Mouse (Mus musculus) cerebellum, postnatal 36 days (tissue): ENCODE data around the gene Madcam1.

Experiments used
- DNase-seq, 2 experiments: peaks; one replicate each; pipeline ENCODE4 v3.0.0; 2021 to 2022; ENCODE audit warnings: mixed read lengths in 2 of 2

Gene Madcam1

DNA sequence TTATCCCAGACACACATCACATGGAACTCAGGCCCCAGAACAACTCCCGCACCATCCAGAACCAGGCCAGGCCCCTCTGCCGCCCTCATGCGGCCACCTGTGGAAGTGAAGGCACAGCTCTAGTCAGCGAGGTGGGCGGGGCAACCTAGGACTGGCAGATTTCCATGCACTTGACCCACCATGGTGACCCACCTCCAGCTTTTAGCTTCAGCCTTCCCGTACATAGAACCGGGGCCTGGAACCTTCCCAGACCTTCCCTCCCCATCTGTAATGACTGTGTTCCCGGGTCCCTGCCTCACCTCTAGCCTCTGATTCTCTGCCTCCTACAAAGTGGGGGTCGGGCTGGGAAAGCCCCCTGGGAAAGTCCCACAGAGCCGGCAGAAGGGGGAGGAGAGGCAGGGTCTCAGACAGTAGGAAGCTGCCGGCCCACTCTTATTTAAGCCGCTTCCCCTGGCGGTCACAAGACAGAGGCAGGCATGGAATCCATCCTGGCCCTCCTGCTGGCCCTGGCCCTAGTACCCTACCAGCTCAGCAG lies at the start of gene Madcam1:
TSS of gene Madcam1 (plus strand) at position 429 of the 535 bp plus-strand sequence.
- DNase-seq = peak; percentile 72 to 77

DNA sequence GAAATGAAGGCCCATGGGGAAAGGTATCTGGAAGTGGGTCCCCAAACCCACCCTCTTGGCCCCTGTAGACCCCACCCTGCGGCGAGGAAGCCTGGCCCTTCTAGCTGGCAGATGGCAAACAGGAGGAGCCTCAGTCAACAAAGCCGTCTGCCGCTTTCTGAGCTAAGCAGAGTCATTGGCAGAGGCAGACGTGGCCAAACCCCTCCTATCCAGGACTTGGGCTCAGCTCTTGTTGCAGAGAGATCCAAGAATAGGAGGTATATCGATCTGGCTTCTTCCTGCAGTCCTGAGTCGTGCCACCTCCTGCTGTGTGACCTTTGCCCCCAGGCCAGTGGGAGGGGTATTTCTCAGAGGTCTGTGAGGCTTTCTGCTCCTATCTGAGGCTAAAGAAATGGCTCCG lies 48.5 kb upstream of the Madcam1 start:
- peak; percentile 56 to 59 for DNase-seq

DNA sequence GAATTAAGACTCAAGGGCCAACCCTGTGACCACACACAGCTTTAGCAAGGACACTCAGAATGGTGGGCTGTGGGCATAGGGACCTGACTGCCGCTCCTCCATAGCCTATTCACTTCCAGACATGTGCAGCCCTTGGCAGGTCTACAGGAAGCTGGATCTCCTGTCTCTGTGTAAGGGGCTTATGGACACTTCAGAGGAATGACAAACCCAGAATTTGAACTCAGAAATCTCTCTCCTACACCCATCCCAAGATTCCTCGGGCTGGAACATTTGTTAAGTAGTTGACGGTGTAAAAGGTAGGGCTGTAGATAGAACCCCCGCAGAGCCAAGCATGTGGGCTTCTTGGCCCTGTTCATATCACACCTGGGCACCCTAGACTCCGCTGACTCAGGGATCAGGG lies 48.0 kb upstream of the Madcam1 start:
- DNase-seq = no peak

DNA sequence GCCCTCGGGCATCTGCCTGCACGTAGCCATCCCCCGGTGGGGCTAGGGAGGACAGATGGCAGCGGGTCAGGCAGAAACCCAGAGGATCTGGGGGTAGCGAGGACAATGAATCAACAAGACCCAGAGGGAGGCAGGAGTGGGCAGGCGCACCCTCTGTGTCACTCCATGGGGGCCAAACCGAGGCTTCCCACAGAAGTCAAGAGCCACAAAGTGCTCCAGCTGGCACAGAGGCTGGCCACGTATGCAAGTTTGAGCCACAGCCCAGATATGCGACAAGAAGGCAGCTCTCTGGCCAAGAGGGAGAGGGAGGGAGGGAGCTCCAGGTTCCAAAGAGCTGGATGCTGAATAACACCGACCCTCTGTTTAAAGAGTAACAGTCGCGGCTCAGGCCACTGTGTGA lies 40.4 kb upstream of the Madcam1 start:
- DNase-seq = peak; percentile 30 to 36

DNA sequence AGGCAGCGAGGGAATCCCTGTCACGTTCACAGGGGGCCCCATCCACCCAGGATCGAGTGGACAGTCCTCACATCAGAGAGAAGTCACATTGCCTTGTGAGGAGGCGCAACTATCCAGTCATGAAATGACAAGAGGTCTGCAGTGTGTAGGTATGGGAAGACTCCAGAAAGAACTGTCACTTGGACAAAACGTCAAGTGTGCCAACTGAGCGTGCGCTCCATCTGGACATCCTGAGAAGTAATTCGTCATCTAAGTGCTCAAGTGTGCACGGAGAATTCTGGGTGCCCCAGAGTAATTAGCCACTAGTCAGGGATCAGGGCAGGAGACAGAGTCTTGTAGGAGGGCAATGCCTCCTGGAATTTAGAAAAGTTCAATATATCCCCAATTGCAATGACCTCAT lies 39.0 kb upstream of the Madcam1 start:
- DNase-seq = peak in 1 of 2 experiments; percentile 32

DNA sequence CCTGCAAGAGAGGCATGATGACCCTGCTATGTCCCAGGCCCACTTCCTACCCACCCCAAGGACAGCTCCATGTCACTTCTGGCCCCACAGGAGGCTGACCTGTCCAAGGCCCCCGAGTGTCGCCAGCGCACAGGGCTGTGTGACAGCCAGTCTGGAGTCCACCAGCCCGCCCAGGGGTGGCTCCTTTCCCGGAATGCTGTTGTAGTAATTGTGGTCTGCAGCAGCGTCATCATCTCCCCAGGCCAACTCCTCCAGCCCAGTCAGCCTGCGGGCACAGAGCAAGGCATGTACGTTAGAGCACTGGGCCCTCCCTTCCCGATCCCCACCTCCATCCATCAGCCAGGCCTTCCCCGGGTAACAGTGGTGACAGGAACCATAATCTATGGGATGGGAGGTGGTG lies 38.2 kb upstream of the Madcam1 start:
- DNase-seq = no peak

DNA sequence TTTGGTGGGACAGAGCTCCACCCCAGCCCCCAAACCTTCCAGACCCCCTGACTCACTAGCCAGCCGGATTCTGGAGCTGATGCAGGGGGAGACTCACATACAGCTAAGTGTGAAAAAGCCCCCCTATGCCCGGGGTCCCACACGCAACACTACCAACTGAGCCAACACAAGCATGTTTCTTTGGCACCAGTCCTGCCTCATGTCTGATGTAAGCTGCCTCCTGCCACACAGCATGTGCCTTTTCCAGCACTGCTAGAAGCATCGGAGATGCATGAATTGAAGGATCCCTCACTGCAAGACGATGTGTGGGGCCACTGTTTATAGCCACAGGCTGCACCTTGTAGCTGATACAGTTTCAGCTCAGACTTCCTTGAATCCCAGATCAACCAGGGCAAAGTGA lies 36.0 kb upstream of the Madcam1 start:
- no peak for DNase-seq

DNA sequence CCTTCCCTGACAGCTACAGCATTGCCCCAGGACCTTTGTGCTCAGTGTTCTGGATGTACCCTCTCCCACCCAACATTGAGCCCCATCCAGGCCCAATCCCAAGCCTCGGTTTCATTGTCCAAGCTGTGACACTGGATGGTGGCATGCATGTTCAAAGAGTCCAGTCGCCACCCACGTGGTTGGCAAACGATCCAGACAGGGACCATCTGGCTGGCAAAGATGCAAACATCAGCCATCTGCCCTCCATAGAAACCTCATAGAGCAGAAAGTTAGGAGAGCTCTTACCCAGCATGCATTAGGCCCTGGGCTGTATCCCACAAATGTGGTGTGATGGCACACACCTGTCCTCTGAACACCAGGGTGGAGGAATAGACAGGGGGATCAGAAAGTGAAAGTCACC lies 32.9 kb upstream of the Madcam1 start:
- no peak for DNase-seq

DNA sequence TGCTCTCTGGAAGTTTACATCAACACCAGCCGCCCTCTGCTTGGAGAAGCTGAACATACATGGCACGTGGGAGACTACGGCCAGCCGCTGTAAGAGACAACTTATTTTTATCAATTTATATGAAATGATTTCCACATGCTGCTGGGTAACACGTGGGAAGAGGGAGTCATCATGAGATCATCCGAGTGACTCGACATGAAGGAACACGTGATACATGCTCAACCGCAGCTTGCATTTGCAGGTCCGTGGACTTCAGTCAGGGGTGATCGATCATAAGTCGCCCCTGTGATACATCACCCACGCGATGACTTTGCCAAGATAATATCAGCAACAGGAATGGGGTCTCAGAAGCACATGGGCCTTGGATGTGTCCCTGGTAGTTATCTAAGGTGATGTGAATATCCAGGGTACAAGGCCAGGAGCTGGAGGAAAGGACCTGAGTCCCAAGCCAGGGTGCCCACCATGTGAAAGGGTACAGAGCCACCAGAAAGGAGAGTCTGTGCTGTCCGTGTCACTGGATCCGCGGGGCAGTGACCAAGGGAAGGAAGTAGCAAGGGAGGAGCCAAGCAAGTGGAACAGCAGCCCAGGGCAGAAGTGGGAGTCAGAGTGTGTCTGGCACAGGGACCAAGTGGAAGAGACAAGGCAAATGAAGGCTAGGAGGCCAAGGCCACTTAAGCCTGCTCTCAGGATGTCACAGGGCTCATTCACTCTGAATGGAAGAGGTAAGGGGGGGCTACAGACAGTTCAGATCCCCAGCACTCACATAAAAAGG lies 31.2 kb upstream of the Madcam1 start:
- DNase-seq = no peak

DNA sequence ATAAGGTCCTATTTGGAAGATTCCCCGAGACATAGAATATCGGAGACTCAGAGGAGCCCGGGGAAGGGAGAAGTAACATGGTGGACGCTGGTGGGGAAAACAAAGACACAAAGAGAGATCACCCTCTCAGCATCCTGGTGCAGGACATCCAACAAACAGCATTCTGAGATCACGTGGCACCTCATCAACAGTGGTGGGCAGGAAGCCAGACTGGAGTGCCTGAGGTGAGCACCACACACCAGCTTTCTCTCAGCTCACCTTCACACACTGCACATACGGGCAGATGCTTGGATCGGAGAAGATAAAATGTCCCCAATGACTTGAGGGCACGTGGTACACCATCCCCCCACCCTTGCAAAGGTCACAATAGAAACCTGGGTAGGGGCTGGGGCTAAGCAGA lies 28.1 kb upstream of the Madcam1 start:
- peak in 1 of 2 experiments; percentile 42 for DNase-seq

DNA sequence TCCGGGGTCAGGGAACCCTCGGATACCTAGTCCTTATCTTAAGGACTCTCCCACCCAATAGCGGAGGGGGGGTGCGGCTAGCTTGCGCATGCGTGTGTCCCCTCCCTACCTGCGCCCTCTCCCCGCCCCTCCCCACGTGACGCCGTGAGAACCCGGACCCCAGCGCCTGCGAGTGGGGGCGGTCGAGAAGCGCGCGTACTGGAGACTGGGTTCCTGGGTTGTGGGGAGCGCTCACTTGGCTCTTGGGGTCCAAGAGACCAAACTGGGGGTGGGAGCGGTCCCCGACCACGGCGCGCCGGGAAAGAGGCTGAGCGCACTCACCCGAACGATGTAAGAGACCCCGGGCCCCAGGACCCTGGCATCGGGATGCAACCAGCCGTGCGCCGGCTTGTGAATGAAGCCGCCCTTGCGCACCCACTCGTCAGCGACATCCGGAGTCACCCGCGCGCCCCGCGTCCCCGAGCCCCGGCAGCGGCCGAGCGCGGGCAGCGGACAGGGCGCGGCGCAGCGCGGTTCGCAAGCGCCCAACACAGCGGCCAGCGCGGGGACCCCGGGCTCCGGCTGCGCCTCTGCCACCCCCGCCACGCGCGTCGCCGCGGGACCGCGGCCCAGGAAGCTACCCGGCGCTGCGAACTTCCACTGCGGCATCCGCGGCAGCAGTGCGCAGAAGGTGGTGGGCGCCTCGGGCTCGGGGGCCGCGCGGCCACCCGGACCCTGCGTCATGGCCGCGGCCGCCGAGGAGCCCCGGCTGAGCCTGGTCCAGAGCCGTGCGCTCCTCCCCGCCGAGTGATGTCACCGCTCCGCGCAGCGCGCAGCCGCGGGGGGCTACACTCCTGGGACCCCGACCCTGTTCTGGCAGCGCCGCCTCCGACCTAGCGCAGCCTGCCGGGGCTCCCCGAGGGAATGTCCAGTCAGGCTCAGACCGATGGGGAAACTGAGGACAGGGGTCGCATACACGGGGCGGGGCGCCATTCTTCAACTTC lies 26.9 kb upstream of the Madcam1 start, which contains the start of gene Shc2:
TSS of gene Shc2 (minus strand) at position 791 of the 983 bp plus-strand sequence.
- peak; percentile 77 to 88 for DNase-seq

DNA sequence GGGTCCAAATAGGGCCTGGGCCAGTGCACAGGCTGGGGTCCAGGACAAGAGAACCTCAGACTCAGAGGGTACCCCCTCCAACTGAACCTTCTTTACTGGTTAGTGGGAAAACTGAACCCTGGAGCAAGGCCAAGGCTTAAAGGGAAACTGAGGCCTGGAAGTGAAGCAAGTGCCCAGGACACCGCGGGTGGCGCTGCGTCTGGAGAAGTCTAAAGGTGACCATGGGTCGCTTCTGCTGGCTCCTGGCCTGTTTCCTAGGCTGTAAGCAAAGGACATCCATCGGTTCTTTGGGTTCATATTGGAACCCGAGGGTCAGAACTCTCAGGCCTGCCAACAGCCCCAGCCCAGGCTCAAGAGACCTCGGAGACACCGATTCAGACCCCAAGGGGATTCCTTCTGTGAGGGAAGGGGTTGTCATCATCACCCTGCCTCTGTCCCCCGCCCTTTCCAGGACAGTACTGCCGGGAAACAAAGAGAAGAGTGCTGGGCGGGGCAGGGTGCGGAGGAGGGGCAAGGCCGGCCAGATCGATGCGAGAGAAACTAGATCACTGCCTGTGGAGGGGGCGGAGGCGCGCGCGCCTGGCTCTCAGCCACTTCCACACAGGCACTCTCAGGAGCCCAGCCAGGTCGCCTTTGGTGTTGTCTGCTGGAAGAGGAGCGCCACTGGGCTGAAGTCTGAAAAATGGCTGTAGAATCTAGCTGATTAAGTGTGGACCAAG lies 25.7 kb upstream of the Madcam1 start:
- DNase-seq = peak; percentile 51 to 64

DNA sequence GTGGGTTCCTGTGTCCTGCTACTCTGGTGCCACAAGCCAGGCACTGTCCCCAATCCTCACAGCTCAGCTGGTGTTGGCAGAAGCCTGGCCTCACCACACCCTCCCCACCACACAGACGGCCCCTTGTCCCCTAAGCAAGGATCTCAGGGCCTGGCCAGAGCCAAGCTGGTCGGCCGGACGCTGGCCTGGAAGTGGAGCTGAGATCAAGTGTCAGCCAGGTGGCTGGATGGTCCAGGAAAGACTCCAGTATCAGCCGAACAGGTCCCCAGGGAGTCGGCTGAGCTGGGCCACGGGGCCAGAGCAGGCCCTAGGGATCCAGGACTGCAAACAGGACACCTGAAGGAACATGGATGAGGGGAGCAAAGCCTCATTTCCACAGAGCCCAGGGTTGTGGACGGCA lies 18.6 kb upstream of the Madcam1 start, which contains the start of gene Odf3l2:
TSS of gene Odf3l2 (minus strand) at position 28 of the 400 bp plus-strand sequence.
- DNase-seq = no peak

DNA sequence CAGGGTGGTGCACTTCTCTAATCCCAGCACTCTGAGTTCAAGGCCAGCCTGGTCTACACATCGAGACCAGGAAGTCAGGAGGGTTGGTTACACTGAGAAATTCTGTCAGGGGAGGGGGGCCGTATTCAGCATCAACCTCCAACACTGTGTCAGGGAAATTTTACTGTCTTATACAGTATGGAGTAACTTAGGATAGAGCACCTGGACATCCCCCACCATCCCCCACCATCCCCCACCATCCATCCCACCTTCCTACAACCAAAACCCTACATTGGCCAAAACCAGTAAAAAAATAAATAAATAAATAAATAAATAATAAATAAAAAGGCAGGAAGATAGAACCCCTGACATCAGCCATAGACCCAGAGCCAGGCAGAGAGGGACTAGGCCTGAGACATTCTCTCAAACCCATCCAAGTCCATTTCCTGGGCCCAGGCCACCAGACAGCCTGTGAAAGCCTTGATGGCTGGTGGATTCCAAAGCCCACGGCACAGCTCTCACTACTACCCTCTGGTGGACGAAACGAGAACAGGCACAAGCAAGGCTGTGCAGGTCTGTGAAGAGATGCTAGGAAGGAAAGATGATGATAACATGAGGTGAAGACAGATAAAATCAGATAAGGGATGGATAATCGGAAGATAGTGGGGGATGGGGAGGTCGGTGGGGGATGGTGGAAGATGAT lies 15.1 kb upstream of the Madcam1 start:
- DNase-seq = peak; percentile 83 to 89

DNA sequence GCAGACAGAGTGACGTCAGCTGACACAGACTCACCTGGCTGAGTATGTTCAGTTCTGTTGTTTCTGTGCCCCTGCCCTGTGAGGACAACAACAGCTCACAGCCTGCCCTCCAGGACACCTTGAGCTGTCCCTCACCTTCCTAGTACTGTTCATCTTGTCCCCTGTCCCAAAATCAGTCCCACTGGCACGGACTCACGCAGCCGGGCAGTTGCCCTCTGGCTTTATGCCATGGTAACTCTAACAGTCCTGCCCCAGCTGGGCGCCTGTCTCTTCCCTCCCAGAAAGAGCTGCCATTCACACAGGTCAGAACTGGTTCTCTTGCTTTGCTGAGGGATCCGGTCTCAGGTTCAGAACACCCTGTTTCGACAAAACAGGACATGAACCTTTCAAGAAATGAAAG lies 11.6 kb upstream of the Madcam1 start:
- no peak for DNase-seq

DNA sequence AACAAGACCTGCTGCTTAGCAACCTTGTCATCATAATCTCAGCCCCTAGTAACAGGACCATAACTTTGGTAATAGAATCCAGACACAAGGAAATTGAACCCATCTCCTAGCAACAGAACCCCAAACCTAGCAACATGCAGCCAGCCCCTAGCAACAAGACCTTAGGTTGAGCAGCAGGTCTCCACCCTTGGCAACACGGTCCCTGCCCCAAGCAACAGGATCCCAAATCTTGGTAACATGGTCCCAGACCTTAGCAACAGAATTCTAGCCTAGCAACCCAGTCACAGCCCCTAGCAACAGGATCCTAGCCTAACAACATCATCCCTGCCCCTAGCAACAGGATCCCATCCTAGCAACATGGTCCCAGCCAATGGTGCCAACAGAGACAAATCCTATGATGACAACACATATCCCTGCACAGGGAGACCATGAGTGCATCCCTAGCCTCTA lies 9.4 kb upstream of the Madcam1 start:
- DNase-seq = no peak

DNA sequence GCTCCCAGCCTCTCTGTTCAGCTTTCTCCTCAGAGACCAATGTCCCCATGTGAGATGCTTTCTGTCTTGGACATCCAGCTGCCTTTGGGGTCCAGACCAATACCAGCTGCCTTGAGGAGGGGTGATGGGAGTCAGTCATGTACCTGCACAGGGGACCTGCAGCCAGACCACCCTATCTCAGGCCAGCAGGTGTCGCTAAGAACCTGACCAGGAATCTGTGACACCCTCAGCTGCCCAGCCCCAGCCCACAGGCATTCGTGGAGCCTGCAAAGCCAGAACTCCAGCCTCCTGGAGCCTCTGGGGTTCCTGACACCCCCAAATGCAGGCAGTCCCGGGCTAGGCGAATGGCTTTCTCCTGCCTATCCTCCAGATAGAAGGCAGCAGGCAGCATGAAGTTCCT lies 5.5 kb upstream of the Madcam1 start:
- no peak for DNase-seq

DNA sequence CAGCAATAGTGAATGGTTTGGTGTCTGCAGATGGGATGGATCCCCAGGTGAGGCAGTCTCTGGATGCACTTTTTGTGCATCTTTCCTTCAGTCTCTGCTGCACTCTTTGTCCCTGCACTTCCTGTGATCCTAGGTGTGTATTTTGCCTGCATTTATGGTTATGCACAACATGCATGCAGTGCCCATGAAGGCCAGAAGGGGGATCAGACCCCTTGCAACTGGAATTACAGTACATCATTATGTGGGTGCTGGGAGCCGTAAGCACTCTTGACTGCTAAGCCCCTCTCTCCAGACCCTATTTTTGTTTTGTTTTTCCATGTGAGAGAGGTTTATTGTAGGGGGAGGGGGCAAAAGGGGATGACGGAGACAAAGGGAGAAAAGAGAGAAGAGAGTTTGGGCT lies 4.1 kb upstream of the Madcam1 start:
- DNase-seq = no peak

DNA sequence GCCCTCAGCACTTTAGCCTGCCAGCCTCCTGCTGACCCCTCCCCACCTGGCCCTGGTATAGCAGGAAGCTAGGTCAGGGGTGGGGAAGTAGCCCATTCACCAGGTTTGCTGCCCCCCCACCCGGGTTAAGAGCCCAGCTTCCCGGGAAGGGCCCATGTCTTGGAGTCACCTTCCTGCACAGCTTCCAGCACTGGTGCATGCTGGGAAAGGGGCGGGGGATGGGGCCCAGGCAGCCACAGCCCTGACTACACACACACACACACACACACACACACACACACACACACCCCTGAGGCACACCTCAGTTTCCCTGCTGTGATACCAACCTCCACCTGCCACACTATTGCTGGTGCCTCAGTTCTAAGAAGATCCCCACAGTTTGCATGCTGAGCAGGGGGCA lies 2.5 kb upstream of the Madcam1 start:
- no peak for DNase-seq

DNA sequence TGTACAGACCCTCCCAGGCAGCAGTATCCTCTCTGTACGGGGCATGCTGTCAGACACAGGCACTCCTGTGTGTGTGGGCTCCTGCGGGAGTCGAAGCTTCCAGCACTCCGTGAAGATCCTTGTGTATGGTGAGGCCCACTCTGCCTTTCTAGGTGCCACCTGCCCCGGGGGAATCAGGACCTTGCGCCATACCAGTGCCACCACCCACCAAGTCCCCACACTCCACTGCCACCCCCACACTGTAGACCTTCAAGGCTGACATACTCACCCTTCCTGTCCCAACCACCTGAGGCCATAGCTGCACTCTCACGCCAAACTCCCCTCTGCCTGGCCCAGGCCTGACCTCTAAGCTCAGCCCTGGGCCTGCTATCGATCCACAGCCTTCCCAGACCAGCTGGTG lies 692 bp downstream of the Madcam1 start:
- DNase-seq = no peak

DNA sequence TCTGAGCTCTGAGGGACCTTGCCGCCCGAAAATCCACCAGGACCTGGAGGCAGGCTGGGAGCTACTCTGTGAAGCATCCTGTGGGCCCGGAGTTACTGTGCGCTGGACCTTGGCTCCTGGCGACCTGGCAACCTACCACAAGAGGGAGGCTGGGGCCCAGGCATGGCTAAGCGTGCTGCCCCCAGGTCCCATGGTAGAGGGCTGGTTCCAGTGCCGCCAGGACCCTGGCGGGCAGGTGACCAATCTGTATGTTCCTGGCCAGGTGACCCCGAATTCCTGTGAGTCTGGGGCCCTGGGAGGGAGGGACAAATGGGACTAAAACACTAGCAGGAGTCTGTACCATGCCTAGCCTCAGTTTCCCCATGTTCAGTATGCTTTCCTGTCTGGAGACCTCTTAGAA lies 2.1 kb downstream of the Madcam1 start:
- DNase-seq = no peak

DNA sequence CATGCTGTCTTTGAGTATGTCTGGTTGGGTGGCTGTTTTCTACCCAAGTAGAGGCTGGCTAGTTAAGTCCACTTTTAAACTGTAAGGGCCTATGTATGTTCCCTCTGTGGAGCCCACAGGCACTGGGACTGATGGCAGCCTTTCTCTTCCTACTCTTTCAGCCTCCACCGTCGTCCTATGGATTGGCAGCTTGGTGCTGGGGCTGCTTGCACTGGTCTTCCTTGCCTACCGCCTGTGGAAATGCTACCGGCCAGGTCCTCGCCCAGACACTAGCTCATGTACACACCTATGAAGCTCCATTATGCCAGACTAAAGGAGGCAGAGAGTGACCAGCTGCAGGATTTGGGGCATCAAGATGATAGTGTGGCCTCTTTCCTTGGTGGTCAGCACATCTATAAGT lies 3.7 kb downstream of the Madcam1 start:
- DNase-seq = peak in 1 of 2 experiments; percentile 16
